Mouse (Mus musculus) cerebellum, adult 9-11 months (tissue): ENCODE results near the gene Sez6l.

Source experiments
- DNase-seq: peaks from one replicate; pipeline ENCODE4 v3.0.0; 2022

Sez6l gene

DNA sequence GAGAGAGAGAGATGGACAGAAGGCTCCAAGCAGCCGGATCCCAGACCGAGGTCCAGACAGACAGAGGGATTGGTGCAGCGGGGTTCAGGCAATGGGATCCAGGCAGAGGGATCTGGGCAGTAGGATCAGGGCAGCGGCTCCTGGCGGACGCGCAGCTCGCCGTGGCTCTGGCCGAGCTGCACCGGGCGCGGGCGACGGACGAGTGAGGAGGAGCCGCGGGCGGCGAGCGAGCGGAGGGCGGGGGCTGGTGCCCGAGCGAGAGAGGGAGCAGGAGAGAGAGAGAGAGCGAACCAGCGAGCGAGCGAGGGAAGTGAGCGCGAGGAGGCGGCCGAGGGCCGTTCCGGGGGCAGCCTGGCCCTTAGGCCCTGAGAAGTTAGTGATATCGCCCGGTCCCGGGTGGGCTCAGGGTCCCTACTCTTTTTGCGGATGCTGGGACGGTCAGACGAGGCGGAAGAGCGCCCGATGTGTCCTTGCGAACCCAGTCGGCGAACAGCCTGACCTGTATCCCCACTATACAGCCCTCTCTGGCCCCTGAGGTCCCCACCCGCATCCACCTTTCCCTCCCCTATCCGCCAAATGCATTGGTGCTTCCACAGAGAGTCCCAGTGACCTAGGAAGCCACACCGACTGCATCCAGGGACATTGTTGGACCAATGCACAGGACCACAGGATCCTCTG lies at the start of gene Sez6l:
TSS of gene Sez6l (minus strand) at position 193 of the 678 bp plus-strand sequence.
- DNase-seq: peak; percentile 93

GRCm38 (mm10) chr5:112625555-112626160 lies 48.7 kb upstream of the Sez6l start:
- no peak for DNase-seq

DNA sequence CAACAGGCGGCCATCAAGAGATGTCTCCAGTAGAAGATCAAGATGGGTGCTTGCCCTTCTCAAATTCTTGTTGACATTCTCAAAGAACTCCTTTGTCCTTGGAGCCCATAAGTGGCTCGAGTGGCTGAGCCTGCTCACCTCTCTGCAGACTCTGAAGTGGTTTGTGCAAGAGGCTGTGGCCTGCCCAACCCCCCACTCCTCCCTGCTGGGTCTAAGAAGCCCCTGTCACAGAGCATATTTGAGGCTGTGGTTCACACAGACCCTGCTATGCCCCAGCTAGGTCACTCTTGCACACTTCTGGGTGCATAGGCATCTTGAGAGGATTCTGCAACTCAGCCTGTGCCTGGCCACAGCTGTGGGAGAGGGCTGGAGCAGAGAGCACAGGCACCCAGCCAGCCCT lies 46.0 kb upstream of the Sez6l start:
- no peak for DNase-seq

- no peak for DNase-seq
Measured at GRCm38 (mm10) chr5:112620256-112620655, 43.3 kb upstream of the Sez6l start.

- DNase-seq: no peak
Measured at GRCm38 (mm10) chr5:112619344-112619743, 42.4 kb upstream of the Sez6l start.

DNA sequence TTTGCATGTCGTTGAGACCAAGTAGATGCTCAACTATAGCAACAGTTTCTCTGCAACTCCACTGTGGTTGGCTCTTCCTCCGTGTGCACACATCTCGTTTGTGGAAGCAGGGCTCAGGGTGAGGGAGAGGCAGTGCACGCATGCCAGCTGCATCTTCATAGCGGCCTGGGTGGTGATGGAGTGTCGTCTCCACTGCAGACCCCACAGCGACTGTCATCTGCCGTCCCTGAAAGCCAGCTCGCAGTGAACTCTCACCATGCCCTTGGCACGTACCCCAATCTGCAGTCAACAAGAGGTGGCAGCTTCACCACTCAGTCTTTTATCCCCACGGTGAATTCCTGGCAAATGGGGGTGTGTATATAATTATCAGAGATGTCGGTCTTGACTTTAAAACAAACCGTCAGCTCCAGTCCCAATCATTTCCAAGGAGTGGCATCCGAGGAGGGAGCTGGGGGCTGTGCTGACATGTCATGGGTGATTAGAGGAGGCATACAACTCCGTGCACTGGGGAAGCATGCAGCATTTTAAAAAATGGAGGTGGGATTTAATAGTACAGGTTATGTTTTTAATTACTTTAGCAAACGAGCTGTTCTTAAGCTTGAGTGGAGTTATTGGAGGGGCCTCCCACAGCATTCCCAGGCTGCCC lies 40.7 kb upstream of the Sez6l start:
- DNase-seq: no peak

GRCm38 (mm10) chr5:112615946-112616617 lies 39.1 kb upstream of the Sez6l start:
- DNase-seq: no peak

GRCm38 (mm10) chr5:112607867-112608516 lies 31.0 kb upstream of the Sez6l start:
- peak; percentile 55 for DNase-seq

DNA sequence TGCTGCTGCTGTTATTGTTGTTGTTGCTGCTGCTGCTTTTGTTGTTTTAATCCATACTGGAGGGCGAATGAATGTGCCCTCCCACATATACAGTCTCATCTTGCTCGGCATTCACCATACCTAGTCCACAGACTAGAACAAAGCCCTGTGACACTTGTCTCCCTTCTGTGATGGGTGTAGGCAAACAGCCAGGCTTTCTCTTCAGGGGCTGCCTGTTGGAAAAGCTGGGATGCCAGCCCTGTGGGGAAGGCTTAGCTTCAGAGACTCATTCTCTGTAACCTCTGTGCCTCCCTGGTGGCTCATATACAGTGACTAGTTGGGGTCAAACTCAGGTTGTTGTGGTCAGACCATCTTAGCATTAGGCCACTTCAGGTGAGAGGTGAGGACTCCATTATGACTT lies 30.1 kb upstream of the Sez6l start:
- no peak for DNase-seq

DNA sequence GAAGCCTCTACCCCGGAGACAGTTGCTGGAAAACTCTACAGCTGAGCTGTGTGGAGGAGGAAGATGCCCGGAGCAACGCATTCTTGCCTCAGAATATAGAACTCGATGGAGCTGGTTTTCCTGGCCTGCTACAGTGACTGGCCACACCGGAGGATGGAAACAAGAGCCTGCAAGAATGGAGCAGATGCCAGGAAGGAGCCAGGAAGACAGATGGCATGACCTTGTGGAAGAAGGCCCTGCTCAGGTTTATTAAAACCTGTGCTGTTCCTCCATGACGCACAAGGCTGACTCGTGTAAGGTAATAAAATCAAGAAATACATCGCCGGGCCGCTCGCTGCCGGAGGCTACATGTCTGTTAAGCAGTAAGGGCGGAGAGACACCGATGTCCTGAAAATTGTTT lies 28.4 kb upstream of the Sez6l start:
- DNase-seq: peak; percentile 59

GRCm38 (mm10) chr5:112604251-112604650 lies 27.3 kb upstream of the Sez6l start:
- peak; percentile 40 for DNase-seq

- peak; percentile 47 for DNase-seq
Measured at GRCm38 (mm10) chr5:112603594-112603993, 26.6 kb upstream of the Sez6l start.

DNA sequence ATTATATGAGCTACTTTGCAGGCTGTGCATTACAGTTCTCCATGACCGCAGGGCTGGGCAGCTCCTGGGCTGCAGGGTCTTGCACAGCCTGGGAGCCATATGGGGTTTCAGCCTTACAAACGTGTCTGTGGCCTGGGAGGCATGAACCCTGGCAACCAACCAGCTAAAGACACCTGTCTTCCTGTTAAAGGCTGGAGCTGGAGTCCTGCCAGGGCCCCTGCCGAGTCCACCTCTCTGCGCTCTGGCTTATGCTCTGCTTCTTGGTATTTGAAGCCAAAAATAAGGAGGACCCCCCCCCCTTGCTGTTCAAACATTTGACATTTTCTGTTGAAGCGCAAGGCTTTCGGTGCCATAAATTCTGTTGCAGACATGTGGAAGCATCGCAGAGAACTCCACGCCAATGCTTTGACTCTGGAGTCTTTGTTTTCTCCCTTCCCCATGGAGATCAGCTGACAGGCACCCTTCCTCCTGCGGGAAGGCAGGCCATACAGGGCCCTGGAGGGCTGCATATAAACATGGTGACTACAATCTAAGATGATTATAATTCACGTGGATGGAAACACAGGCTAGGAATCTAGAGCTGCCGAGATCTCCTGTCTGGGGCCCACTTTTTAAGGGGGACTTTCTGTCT lies 23.4 kb upstream of the Sez6l start:
- DNase-seq: peak; percentile 98

DNA sequence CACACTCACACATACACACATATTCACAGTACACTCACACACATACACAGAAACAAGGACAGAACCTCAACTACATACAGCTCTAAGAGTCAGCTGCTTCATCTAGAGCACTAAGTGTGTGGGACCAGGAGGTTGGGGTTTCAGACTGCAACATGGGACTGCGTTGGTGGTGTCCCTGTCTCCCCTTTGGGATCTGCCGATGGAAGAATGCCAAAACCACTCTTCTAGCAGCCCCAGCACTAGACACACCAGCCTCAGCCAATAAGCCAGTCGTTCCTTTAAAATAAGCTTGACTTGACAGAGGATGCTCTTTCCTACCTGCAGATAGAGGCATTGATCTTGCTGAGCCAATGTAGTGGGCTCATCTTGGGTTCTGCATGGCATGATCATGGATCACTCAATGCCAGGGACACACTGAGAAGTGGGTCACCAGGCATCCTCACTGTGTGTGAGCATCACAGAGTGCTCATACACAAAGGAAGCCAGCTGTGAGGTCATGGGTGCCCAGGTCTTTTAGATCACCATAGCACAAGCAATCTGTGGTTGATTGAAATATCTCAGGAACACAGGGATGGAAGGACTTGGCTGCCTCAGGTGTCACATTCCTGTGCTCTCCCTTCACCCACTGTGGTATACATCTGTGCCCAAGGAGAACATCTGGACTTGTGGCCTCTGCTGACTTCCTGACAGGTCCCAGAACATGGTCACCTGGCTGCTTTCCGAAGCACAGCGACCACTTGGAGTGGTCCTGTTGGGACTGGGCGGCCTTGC lies 22.7 kb upstream of the Sez6l start:
- no peak for DNase-seq

- DNase-seq: peak; percentile 98
Measured at GRCm38 (mm10) chr5:112597876-112598275, 20.9 kb upstream of the Sez6l start.

DNA sequence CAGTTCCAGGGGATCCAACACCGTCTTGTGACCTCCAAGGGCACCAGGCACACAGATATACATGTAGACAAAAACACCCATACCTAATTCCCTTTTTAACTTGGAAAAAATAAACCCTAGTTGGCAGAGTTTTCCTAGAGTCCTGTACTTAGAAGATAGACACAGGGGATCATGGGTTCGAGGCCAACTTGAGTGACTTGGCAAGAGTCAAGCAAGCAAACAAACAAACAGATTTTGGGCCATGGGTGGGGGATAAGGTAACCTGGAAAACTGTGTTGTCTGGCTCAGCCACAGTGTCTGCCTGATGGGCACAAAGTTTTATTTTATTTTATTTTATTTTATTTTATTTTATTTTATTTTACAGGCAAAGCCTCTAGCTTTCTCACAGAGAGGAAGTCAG lies 20.3 kb upstream of the Sez6l start:
- DNase-seq: peak; percentile 62

- DNase-seq: peak; percentile 58
Measured at GRCm38 (mm10) chr5:112596729-112597128, 19.7 kb upstream of the Sez6l start.

- DNase-seq: no peak
Measured at GRCm38 (mm10) chr5:112595701-112596632, 19.0 kb upstream of the Sez6l start.

DNA sequence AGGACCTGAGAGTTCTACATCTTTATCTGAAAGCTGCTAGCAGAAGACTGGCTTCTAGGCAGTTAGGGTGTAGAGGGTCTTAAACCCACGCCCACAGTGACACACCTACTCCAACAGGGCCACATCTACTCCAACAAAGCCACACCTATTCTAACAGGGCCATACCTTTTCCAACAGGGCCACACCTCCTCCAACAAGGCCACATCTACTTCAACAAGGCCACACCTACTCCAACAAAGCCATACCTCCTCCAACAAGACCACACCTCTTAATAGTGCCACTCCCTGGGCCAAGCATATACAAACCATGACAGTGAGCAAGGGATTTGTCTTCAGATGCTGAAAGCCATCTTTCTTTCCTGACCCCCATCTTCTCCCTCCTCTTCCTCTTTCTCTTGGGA lies 14.7 kb upstream of the Sez6l start:
- no peak for DNase-seq

DNA sequence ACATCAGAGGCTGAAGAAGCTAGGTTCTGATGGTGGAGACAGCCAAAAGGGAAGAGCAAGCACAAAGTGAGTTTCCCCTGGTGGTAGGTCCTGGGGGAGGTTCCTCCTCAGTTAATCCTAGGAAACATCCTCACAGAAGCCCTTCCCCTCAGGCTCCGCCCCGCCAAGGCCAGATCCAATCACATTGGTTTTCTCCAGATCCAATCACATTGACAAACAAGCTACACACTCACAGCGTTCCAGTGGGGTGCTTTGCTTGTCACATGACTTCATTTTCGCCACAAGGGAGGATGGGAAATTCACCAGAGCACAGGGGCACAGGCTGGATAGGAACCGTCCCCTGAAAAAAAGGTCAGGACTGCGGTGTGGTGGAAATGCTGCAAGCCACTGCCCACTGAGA lies 9.1 kb upstream of the Sez6l start:
- no peak for DNase-seq
